Mouse (Mus musculus) intestine, postnatal 0 days (tissue): ENCODE measurements at regions not wholly inside any gene's neighbourhood (a gene's known extent, or its start where the extent isn't known, plus 50 kb on each side); places are given as distances from the start of the nearest gene placed in this dataset.

Source experiments
- ATAC-seq: fragments of 200-750 bp; cut with Nextera tagmentation; 2 replicates; pipeline ENCODE4 v1.8.0; 2017; ENCODE audit warnings: mild to moderate bottlenecking, moderate TSS enrichment, moderate library complexity
- H3K27ac ChIP-seq: fragments of 300-500 bp; sonication (generic); 2 replicates; pipeline ENCODE4 v1.5.1; 2014; ENCODE audit warnings: mild to moderate bottlenecking, low read depth, low read length, moderate library complexity
- H3K27me3 ChIP-seq: fragments of 300-500 bp; sonication (generic); replicated peaks from 2 replicates; pipeline ENCODE4 v1.6.1; 2014; ENCODE audit warnings: low read length, mixed read lengths; ENCODE audit not compliant: control insufficient read depth, insufficient read depth
- H3K36me3 ChIP-seq: fragments of 300-500 bp; sonication (generic); 2 replicates; pipeline ENCODE4 v1.6.1; 2014; ENCODE audit warnings: mild to moderate bottlenecking, moderate library complexity; ENCODE audit not compliant: control insufficient read depth, insufficient read depth
- H3K4me1 ChIP-seq: fragments of 300-500 bp; sonication (generic); replicated peaks from 2 replicates; pipeline ENCODE4 v1.6.1; 2014; ENCODE audit warnings: antibody characterized with exemption, low read length, mixed read lengths; ENCODE audit not compliant: control insufficient read depth, insufficient read depth
- H3K4me2 ChIP-seq: fragments of 300-500 bp; sonication (generic); replicated peaks from 2 replicates; pipeline ENCODE4 v1.6.1; 2014; ENCODE audit warnings: low read depth, mild to moderate bottlenecking, moderate library complexity
- H3K4me3 ChIP-seq: fragments of 300-500 bp; sonication (generic); 2 replicates; pipeline ENCODE4 v1.5.1; 2014; ENCODE audit warnings: low read depth, low read length
- H3K9ac ChIP-seq: fragments of 300-500 bp; sonication (generic); 2 replicates; pipeline ENCODE4 v1.6.1; 2014; ENCODE audit warnings: mild to moderate bottlenecking, low read depth, low read length
- H3K9me3 ChIP-seq: fragments of 300-500 bp; sonication (generic); 2 replicates; pipeline ENCODE4 v1.6.1; 2016; ENCODE audit warnings: mixed run types; ENCODE audit not compliant: control insufficient read depth
- CTCF ChIP-seq: sonication (generic); IDR thresholded peaks from 2 replicates; pipeline ENCODE4 v1.5.1; 2016; ENCODE audit warnings: low read depth, mild to moderate bottlenecking, control low read depth, antibody characterized with exemption, moderate library complexity
- WGBS: fragments of 180-500 bp; shearing (Covaris S2); extraction: QIAGEN DNeasy Blood & Tissue Kit; methylation state at CpG from one replicate; pipeline ENCODE4 v1.1.7; 2014; 5-methylcytosine and 5-hydroxymethylcytosine counted together

DNA sequence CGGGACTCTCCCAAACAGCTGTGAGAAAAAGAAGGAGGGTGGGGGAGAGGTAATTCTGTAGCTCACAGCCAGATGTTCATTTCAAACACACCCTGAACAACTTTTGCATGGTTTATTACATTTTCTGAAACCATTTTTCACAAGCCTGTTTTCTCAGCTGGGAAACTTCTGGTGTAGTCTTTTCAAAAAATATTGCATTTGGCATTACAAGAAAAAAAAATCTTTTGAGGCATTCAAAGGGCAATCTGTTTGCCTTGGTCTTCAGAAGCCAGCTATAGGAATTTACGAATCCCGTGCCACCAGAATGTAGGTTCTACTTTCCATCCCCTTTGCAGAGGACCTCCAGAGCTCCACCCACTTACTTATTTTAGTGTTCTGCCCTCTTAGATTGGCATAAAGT lies 681.7 kb downstream of the Gm826 start:
- WGBS: 86% methylated on average over 3 of the region's 3 CpGs
- Histone ChIP-seq H3K36me3 (no peaks in the 10 kb centered on the region), H3K4me1 (no peaks in the 10 kb centered on the region), H3K9me3 (no peaks in the 10 kb centered on the region), H3K9ac (no peak overlapping the region), H3K4me2 (no peak overlapping the region), H3K27ac (no peak overlapping the region), H3K27me3 (no peaks in the 10 kb centered on the region), H3K4me3 (no peak overlapping the region)
- ATAC-seq: no peak
- no peak for TF ChIP-seq CTCF

DNA sequence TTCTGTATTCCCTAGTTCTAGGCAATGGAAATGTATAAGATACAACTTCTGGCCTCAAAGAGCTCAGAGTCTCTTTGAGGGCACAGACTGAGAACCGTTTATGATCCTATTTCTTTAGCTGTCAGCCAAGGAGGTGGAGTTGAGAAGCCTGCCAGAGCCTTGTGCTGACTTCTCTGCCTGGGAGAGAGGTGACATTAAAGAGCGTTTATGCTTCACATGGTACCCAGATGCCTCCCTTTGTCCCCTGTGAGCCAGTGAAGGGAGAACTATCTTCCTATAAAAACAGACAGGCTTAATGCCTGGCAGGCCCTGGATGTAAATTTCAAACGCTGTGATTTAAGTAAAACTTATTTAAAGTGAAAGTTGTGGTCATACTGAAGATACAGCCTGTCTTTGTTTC lies 657.1 kb downstream of the Gm826 start:
- Histone ChIP-seq H3K9ac (no peak overlapping the region), H3K27ac (no peak overlapping the region), H3K4me1 (no peaks in the 10 kb centered on the region), H3K4me3 (no peak overlapping the region), H3K27me3 (no peaks in the 10 kb centered on the region), H3K9me3 (no peaks in the 10 kb centered on the region), H3K4me2 (no peak overlapping the region), H3K36me3 (no peaks in the 10 kb centered on the region)
- WGBS: 29% methylated on average over 3 of the region's 3 CpGs
- no peak for TF ChIP-seq CTCF
- ATAC-seq: no peak

DNA sequence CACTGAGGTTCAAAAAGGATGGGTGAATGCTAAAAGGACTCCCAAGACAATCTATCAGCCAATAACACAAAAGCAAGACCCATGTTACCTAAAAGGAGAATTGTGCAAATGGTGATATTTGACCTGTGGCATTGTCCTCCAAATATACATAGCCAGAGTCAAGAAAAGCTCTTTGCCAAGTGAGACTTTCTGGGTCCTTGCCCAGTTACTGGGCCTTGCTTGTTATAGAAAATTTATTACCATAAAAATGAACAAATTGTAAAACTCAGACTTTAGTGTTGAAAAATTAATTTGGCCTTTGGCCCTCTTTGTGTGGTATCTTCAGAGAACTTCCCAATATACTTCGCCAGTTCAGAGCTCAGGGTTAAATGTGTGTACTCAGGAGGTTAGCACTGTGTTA lies 653.3 kb downstream of the Gm826 start:
- Histone ChIP-seq H3K36me3 (no peaks in the 10 kb centered on the region), H3K27me3 (no peaks in the 10 kb centered on the region), H3K9me3 (no peaks in the 10 kb centered on the region), H3K4me3 (no peak overlapping the region), H3K9ac (no peak overlapping the region), H3K4me1 (no peaks in the 10 kb centered on the region), H3K4me2 (no peak overlapping the region), H3K27ac (no peak overlapping the region)
- TF ChIP-seq CTCF: no peak
- WGBS: 76% methylated on average over 1 of the region's 1 CpGs
- no peak for ATAC-seq

DNA sequence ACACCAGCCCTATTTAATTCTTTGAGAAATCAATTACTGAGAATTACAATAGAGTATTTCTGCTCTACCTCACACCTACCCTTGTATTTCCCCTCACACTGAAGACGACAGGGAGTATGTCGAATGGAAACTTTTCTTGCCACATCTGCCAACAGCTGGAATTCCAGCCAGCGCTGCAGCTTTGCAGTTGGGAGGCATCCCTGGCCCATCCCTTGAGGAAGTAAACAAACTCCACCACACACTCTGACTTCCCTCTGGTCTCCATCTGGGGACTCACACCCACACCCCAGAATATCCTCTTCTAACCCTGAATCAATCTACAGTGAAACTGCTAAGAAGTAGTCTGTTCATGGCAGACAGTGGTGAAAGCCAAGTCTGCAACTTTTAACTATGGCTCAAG lies 630.9 kb downstream of the Gm826 start:
- Histone ChIP-seq H3K36me3 (no peaks in the 10 kb centered on the region), H3K9ac (no peak overlapping the region), H3K4me2 (no peak overlapping the region), H3K9me3 (no peaks in the 10 kb centered on the region), H3K27ac (no peak overlapping the region), H3K4me1 (no peaks in the 10 kb centered on the region), H3K27me3 (no peaks in the 10 kb centered on the region), H3K4me3 (no peak overlapping the region)
- no peak for ATAC-seq
- 51% methylated on average over 3 of the region's 3 CpGs for WGBS
- TF ChIP-seq CTCF: no peak

DNA sequence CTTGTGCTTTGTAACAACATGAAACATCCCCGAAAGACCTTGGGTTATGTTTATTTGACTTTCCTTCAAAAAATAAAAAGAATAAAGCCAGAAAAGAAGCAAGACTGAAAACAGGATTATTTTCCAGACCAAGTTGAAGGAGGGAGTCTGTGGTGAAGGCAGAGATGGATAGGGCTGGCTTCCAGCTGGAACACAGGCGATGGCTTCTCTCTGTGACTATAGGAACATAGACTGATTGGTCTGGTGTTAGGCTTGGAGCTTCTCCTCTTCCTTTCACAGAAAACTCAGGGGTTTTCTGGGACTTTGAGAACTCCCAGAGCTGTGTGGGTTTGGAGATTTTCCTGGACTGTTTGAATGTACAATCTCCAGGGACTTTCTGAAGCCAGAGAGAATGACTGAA lies 625.8 kb downstream of the Gm826 start:
- Histone ChIP-seq H3K9ac (no peak overlapping the region), H3K4me3 (no peak overlapping the region), H3K27me3 (no peaks in the 10 kb centered on the region), H3K36me3 (no peaks in the 10 kb centered on the region), H3K27ac (no peak overlapping the region), H3K4me2 (no peak overlapping the region), H3K4me1 (no peaks in the 10 kb centered on the region), H3K9me3 (no peaks in the 10 kb centered on the region)
- no peak for ATAC-seq
- 74% methylated on average over 2 of the region's 2 CpGs for WGBS
- no peak for TF ChIP-seq CTCF

DNA sequence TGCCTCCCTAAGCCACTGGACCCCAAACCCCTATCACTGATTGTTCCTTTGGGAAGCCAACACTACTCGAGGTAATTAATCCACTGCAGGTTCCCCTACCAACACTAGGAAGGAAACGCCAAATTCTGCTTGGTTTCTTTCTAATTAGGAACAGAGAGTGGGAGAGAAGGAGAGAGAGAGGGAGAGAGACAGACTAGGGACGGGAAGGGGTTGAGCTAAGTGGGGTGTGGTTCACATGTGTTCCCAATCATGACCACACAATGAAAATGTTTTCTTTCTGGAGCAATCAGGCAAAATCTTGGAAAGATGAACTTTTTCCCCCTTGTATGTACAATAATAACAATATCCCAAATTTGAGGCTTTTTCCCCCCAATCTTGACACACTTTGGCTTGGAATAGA lies 619.3 kb downstream of the Gm826 start:
- WGBS: 59% methylated on average over 3 of the region's 3 CpGs
- Histone ChIP-seq H3K4me1 (no peaks in the 10 kb centered on the region), H3K27ac (no peak overlapping the region), H3K27me3 (no peaks in the 10 kb centered on the region), H3K9me3 (no peaks in the 10 kb centered on the region), H3K4me2 (no peak overlapping the region), H3K9ac (no peak overlapping the region), H3K4me3 (no peak overlapping the region), H3K36me3 (no peaks in the 10 kb centered on the region)
- no peak for ATAC-seq
- TF ChIP-seq CTCF: no peak

DNA sequence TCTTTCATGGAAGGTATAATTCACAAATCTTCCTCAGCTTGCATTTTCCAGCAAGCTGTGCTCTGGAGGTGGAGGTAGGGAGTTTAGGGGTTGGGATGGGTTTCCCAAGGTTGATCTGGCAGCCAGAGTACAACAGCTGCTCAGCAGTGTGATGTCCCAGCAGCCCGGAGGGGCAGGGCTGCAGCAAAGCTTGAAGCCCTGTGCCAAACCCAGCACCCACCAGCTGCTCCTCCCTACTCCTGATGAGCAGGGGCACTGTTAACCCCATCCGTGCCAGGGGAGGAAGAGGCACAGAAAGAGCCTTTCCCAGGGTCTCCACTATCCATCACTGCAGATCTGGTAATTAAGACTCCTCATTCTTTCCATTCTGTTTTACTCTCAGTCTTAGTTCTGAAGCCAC lies 615.2 kb downstream of the Gm826 start:
- no peaks in the 10 kb centered on the region for H3K4me1 ChIP-seq
- no peak overlapping the region for H3K9ac ChIP-seq
- H3K4me3 ChIP-seq: no peak overlapping the region
- H3K4me2 ChIP-seq: no peak overlapping the region
- ATAC-seq: no peak
- no peak for TF ChIP-seq CTCF
- H3K36me3 ChIP-seq: no peaks in the 10 kb centered on the region
- WGBS: 46% methylated on average over 2 of the region's 2 CpGs
- no peaks in the 10 kb centered on the region for H3K9me3 ChIP-seq
- H3K27me3 ChIP-seq: no peaks in the 10 kb centered on the region
- H3K27ac ChIP-seq: no peak overlapping the region
